Mouse (Mus musculus): ENCODE measurements around the gene Wnt3. TPM values are rescaled to one million over a fixed set of nuclear protein-coding genes. Genes with fewer than 3 reads are reported as not detected.
"Not testable (repeated sequence)": the region's sequence is repeated elsewhere in the genome, so short reads cannot be mapped to it uniquely, and the experiment has no call there.

Wnt3 gene
- polyA plus RNA-seq, 1 experiment from 2014 or later: 0.51 TPM

DNA sequence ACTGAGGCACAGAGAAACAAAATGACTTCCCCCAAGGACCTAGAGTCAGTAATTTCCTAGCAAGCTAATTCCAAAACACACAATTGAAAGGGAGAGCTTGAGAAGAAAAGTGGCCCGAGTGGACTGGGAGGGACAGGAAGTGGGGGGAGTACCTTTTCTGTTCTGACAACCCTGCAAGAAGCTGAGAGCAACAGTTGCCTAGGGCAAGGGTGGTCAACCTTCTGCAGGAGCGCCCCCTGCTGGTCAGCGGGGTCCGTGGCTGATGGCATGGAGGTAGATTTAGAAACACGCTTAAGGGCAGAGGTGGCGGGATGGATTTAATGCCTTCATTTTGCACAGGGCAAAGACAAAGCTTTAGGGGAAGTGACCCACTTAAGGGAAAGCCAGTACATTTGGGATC lies 15.2 kb upstream of the Wnt3 start:
- WGBS: 17% methylated on average over 6 of the region's 6 CpGs
- Histone ChIP-seq H3K4me2 (replicated peaks; ENCODE audit: low read depth) (no peak overlapping the region), H3K36me3 (ENCODE audit: control insufficient read depth, insufficient read depth) (no peaks in the 10 kb centered on the region), H3K4me1 (replicated peaks; ENCODE audit: control insufficient read depth, insufficient read depth, low read length) (no peaks in the 10 kb centered on the region), H3K4me3 (ENCODE audit: low read depth, low read length) (no peak overlapping the region), H3K9me3 (ENCODE audit: control insufficient read depth) (no peaks in the 10 kb centered on the region), H3K27me3 (replicated peaks; ENCODE audit: control insufficient read depth, insufficient read depth, low read length) (no peaks in the 10 kb centered on the region), H3K27ac (ENCODE audit: low read depth, low read length) (no peak overlapping the region), H3K9ac (ENCODE audit: low read depth, low read length) (no peak overlapping the region)
- TF ChIP-seq CTCF (IDR thresholded peaks at IDR 0.05; ENCODE audit: low read depth): peak; percentile 94
- ATAC-seq: no peak

GRCm38 (mm10) chr11:103760101-103760500 lies 13.8 kb upstream of the Wnt3 start:
- H3K36me3 ChIP-seq (ENCODE audit: control insufficient read depth, insufficient read depth): no peaks in the 10 kb centered on the region
- no peak overlapping the region for H3K27ac ChIP-seq (ENCODE audit: low read depth, low read length)
- no peaks in the 10 kb centered on the region for H3K9me3 ChIP-seq (ENCODE audit: control insufficient read depth)
- no peaks in the 10 kb centered on the region for H3K4me1 ChIP-seq (replicated peaks; ENCODE audit: control insufficient read depth, insufficient read depth, low read length)
- no peak overlapping the region for H3K4me3 ChIP-seq (ENCODE audit: low read depth, low read length)
- no peak overlapping the region for H3K4me2 ChIP-seq (replicated peaks; ENCODE audit: low read depth)
- ATAC-seq: no peak
- 54% methylated on average over 7 of the region's 7 CpGs for WGBS
- TF ChIP-seq CTCF (IDR thresholded peaks at IDR 0.05; ENCODE audit: low read depth): peak; percentile 23; the same call in 1 of the 2 replicates
- no peak overlapping the region for H3K9ac ChIP-seq (ENCODE audit: low read depth, low read length)
- no peaks in the 10 kb centered on the region for H3K27me3 ChIP-seq (replicated peaks; ENCODE audit: control insufficient read depth, insufficient read depth, low read length)

DNA sequence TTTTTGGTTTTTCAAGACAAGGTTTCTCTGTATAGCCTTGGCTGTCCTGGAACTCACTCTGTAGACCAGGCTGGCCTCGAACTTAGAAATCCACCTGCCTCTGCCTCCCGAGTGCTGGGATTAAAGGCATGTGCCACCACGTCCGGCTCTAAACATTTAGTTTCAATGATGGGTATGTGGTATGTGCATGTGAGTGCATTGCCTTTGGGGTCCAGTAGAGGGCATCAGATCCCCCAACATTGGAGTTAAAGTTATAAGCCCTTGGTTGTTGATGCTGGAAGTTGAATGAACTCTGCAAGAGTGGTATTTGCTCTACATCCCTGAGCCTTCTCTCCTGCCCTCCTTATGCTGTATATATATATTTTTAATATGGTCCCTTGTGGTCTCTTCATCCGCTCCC lies 13.1 kb upstream of the Wnt3 start:
- 0 out of 2 replicates have a peak, but pooled peaks have one; percentile 30 for TF ChIP-seq CTCF (IDR thresholded peaks at IDR 0.05; ENCODE audit: low read depth)
- WGBS: 91% methylated on average over 5 of the region's 5 CpGs
- H3K9me3 ChIP-seq (ENCODE audit: control insufficient read depth); H3K4me2 ChIP-seq (replicated peaks; ENCODE audit: low read depth); H3K9ac ChIP-seq (ENCODE audit: low read depth, low read length); H3K4me3 ChIP-seq (ENCODE audit: low read depth, low read length); ATAC-seq; H3K4me1 ChIP-seq (replicated peaks; ENCODE audit: control insufficient read depth, insufficient read depth, low read length); H3K27ac ChIP-seq (ENCODE audit: low read depth, low read length); H3K36me3 ChIP-seq (ENCODE audit: control insufficient read depth, insufficient read depth); H3K27me3 ChIP-seq (replicated peaks; ENCODE audit: control insufficient read depth, insufficient read depth, low read length): not testable (repeated sequence)

DNA sequence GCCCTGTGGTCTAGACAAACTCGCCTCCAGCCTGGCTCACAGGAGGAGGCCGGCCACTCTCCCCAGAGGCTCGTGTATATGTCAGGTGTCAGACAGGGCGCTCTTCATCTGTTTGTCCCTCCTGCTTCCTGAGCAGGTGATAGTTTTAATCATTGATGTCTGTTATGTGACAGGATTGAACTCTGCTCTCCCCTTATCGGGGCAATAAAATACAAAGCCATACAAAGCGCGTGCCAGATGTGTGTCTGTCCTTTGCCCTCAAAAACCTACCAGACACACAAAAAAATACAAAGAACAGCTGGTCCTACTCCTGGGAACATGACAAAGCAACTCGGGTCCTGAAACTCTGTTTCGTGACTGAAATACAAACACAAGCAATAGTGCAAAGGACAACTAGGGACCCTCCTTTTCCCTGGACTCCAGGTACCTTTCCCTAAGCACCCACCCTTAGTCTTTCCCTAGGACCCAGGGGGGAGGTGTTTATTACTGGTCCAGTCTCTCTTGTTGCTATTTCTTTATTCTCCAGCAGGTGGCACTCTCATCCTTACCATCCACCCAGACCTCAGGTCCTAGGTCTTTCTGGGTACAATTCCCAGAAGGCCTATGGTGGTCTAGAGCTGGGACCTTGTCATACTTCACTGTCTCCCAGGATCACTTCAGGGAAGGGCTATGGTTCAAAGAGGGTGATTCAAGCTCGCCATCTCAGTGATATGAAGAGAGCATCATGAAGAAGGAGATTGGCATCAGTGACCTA lies 10.4 kb upstream of the Wnt3 start:
- Histone ChIP-seq H3K4me3 (ENCODE audit: low read depth, low read length) (no peak overlapping the region), H3K9me3 (ENCODE audit: control insufficient read depth) (no peaks in the 10 kb centered on the region), H3K27me3 (replicated peaks; ENCODE audit: control insufficient read depth, insufficient read depth, low read length) (peaks cover 3% of the 10 kb centered on the region; the same call in 1 of the 2 replicates), H3K4me1 (replicated peaks; ENCODE audit: control insufficient read depth, insufficient read depth, low read length) (no peaks in the 10 kb centered on the region), H3K9ac (ENCODE audit: low read depth, low read length) (no peak overlapping the region), H3K4me2 (replicated peaks; ENCODE audit: low read depth) (peak overlapping the region; percentile 51), H3K27ac (ENCODE audit: low read depth, low read length) (0 out of 2 replicates have a peak overlapping the region, but pooled peaks have one; percentile 23), H3K36me3 (ENCODE audit: control insufficient read depth, insufficient read depth) (no peaks in the 10 kb centered on the region)
- ATAC-seq: peak; percentile 89
- peak; percentile 91 for TF ChIP-seq CTCF (IDR thresholded peaks at IDR 0.05; ENCODE audit: low read depth)
- 9% methylated on average over 10 of the region's 10 CpGs for WGBS

GRCm38 (mm10) chr11:103764601-103765000 lies 9.3 kb upstream of the Wnt3 start:
- H3K4me2 ChIP-seq (replicated peaks; ENCODE audit: low read depth): no peak overlapping the region
- H3K4me3 ChIP-seq (ENCODE audit: low read depth, low read length): no peak overlapping the region
- TF ChIP-seq CTCF (IDR thresholded peaks at IDR 0.05; ENCODE audit: low read depth): no peak
- no peaks in the 10 kb centered on the region for H3K36me3 ChIP-seq (ENCODE audit: control insufficient read depth, insufficient read depth)
- H3K9ac ChIP-seq (ENCODE audit: low read depth, low read length): no peak overlapping the region
- 70% methylated on average over 6 of the region's 6 CpGs for WGBS
- H3K4me1 ChIP-seq (replicated peaks; ENCODE audit: control insufficient read depth, insufficient read depth, low read length): no peaks in the 10 kb centered on the region
- no peak overlapping the region for H3K27ac ChIP-seq (ENCODE audit: low read depth, low read length)
- peaks cover 12% of the 10 kb centered on the region; the same call in 1 of the 2 replicates for H3K27me3 ChIP-seq (replicated peaks; ENCODE audit: control insufficient read depth, insufficient read depth, low read length)
- no peaks in the 10 kb centered on the region for H3K9me3 ChIP-seq (ENCODE audit: control insufficient read depth)
- no peak for ATAC-seq

GRCm38 (mm10) chr11:103765556-103766011 lies 8.4 kb upstream of the Wnt3 start:
- TF ChIP-seq CTCF (IDR thresholded peaks at IDR 0.05; ENCODE audit: low read depth): no peak
- H3K9ac ChIP-seq (ENCODE audit: low read depth, low read length): no peak overlapping the region
- ATAC-seq: no peak
- H3K9me3 ChIP-seq (ENCODE audit: control insufficient read depth): no peaks in the 10 kb centered on the region
- H3K27ac ChIP-seq (ENCODE audit: low read depth, low read length): no peak overlapping the region
- no peaks in the 10 kb centered on the region for H3K36me3 ChIP-seq (ENCODE audit: control insufficient read depth, insufficient read depth)
- H3K27me3 ChIP-seq (replicated peaks; ENCODE audit: control insufficient read depth, insufficient read depth, low read length): peaks cover 22% of the 10 kb centered on the region
- H3K4me1 ChIP-seq (replicated peaks; ENCODE audit: control insufficient read depth, insufficient read depth, low read length): no peaks in the 10 kb centered on the region
- no peak overlapping the region for H3K4me3 ChIP-seq (ENCODE audit: low read depth, low read length)
- 34% methylated on average over 6 of the region's 6 CpGs for WGBS
- H3K4me2 ChIP-seq (replicated peaks; ENCODE audit: low read depth): no peak overlapping the region

Measured in intestine, postnatal 0 days (tissue).